Mouse (Mus musculus) hematopoietic multipotent progenitor cell, adult 10-12 weeks (in vitro differentiated cells): Measurements from ENCODE around the gene Gm13278. TPM values are rescaled to one million over a fixed set of nuclear protein-coding genes. Genes with fewer than 3 reads are reported as not detected.

Experiments used
- polyA plus RNA-seq: library from polyadenylated mRNA; stranded (reverse); fragments of >175 nt; gene quantifications from 2 replicates; pipeline ENCODE4 v1.2.3, GENCODE M21; 2012; ENCODE audit warnings: low replicate concordance

Gm13278 gene
- polyA plus RNA-seq, 1 experiment, result not detected

Other genes starting within 250 kb of the Gm13278 start
- gene Ifna15, start 233.3 kb upstream of the Gm13278 start, polyA plus RNA-seq, result not detected in 2 replicates
- not detected in 2 replicates for gene Ifna14, start 219.8 kb upstream of the Gm13278 start, polyA plus RNA-seq
- gene Ifna9, start 199.2 kb upstream of the Gm13278 start, polyA plus RNA-seq, result not detected in 2 replicates
- not detected in 2 replicates for gene Ifna12, start 188.2 kb upstream of the Gm13278 start, polyA plus RNA-seq
- gene C87499, start 157.1 kb upstream of the Gm13278 start, polyA plus RNA-seq, result not detected in 2 replicates
- gene Ifna13, start 147.1 kb upstream of the Gm13278 start, polyA plus RNA-seq, result not detected in 2 replicates
- gene Ifna16, start 114.6 kb upstream of the Gm13278 start, polyA plus RNA-seq, result not detected in 2 replicates
- gene Ifna2, start 107.6 kb upstream of the Gm13278 start, polyA plus RNA-seq, result not detected in 2 replicates
- not detected in 2 replicates for gene Ifnab, start 100.2 kb upstream of the Gm13278 start, polyA plus RNA-seq
- gene Gm26566, start 69.7 kb upstream of the Gm13278 start, polyA plus RNA-seq, result 0.11 and 0.58 TPM in 2 replicates
- 6.5 and 7.8 TPM in 2 replicates for gene Klhl9, start 69.1 kb upstream of the Gm13278 start, polyA plus RNA-seq
- gene Gm13271, start 36.7 kb upstream of the Gm13278 start, polyA plus RNA-seq, result not detected in 2 replicates
- gene Gm13283, start 31.4 kb upstream of the Gm13278 start, polyA plus RNA-seq, result not detected in 2 replicates
- gene Gm13290, start 17.7 kb upstream of the Gm13278 start, polyA plus RNA-seq, result not detected in 2 replicates
- gene Gm13289, start 14.6 kb upstream of the Gm13278 start, polyA plus RNA-seq, result not detected in 2 replicates
- not detected in 2 replicates for gene Gm13272, start 11.7 kb upstream of the Gm13278 start, polyA plus RNA-seq
- not detected in 2 replicates for gene Ifnz, start 9.4 kb upstream of the Gm13278 start, polyA plus RNA-seq
- not detected in 2 replicates for gene Gm13276, start 5.8 kb upstream of the Gm13278 start, polyA plus RNA-seq
- gene Gm13277, start 2.9 kb upstream of the Gm13278 start, polyA plus RNA-seq, result not detected in 2 replicates
- not detected in 2 replicates for gene Gm13275, start 2.9 kb downstream of the Gm13278 start, polyA plus RNA-seq
- not detected in 2 replicates for gene Gm13279, start 5.8 kb downstream of the Gm13278 start, polyA plus RNA-seq
- gene Gm13285, start 8.1 kb downstream of the Gm13278 start, polyA plus RNA-seq, result not detected in 2 replicates
- not detected in 2 replicates for gene Gm13287, start 11.7 kb downstream of the Gm13278 start, polyA plus RNA-seq
- not detected in 2 replicates for gene Gm13288, start 14.0 kb downstream of the Gm13278 start, polyA plus RNA-seq
- not detected in 2 replicates for gene Ifna7, start 24.7 kb downstream of the Gm13278 start, polyA plus RNA-seq
- gene Ifna11, start 28.4 kb downstream of the Gm13278 start, polyA plus RNA-seq, result not detected in 2 replicates
- not detected in 2 replicates for gene Ifna6, start 35.9 kb downstream of the Gm13278 start, polyA plus RNA-seq
- gene Ifna5, start 44.0 kb downstream of the Gm13278 start, polyA plus RNA-seq, result not detected in 2 replicates
- not detected in 2 replicates for gene Ifna4, start 50.3 kb downstream of the Gm13278 start, polyA plus RNA-seq
- not detected in 2 replicates for gene Ifna1, start 58.5 kb downstream of the Gm13278 start, polyA plus RNA-seq
- not detected in 2 replicates for gene Ifne, start 88.7 kb downstream of the Gm13278 start, polyA plus RNA-seq